Mouse (Mus musculus) liver, embryonic 14.5 days (tissue): ENCODE measurements at regions not wholly inside any gene's neighbourhood (a gene's known extent, or its start where the extent isn't known, plus 50 kb on each side); places are given as distances from the start of the nearest gene placed in this dataset.

ENCODE experiments used
- CTCF ChIP-seq: IDR thresholded peaks from 2 replicates; pipeline ENCODE4 v1.5.1; 2016; ENCODE audit warnings: antibody characterized with exemption, low read depth, control low read depth
- EP300 ChIP-seq: IDR thresholded peaks from 2 replicates; pipeline ENCODE4 v1.6.1; 2016; ENCODE audit warnings: antibody characterized with exemption, low read depth

GRCm38 (mm10) chr3:101660176-101660575, 55.7 kb upstream of the Atp1a1 start:
- TF ChIP-seq CTCF (no peak), EP300 (no peak)
